Mouse (Mus musculus): ENCODE results near the gene Ttc26. TPM values are rescaled to one million over a fixed set of nuclear protein-coding genes. Genes with fewer than 3 reads are reported as not detected.
"Not testable (repeated sequence)": the region's sequence is repeated elsewhere in the genome, so short reads cannot be mapped to it uniquely, and the experiment has no call there.

Gene Ttc26
- polyA plus RNA-seq, 1 experiment from 2014 or later, result 8.3 TPM

DNA sequence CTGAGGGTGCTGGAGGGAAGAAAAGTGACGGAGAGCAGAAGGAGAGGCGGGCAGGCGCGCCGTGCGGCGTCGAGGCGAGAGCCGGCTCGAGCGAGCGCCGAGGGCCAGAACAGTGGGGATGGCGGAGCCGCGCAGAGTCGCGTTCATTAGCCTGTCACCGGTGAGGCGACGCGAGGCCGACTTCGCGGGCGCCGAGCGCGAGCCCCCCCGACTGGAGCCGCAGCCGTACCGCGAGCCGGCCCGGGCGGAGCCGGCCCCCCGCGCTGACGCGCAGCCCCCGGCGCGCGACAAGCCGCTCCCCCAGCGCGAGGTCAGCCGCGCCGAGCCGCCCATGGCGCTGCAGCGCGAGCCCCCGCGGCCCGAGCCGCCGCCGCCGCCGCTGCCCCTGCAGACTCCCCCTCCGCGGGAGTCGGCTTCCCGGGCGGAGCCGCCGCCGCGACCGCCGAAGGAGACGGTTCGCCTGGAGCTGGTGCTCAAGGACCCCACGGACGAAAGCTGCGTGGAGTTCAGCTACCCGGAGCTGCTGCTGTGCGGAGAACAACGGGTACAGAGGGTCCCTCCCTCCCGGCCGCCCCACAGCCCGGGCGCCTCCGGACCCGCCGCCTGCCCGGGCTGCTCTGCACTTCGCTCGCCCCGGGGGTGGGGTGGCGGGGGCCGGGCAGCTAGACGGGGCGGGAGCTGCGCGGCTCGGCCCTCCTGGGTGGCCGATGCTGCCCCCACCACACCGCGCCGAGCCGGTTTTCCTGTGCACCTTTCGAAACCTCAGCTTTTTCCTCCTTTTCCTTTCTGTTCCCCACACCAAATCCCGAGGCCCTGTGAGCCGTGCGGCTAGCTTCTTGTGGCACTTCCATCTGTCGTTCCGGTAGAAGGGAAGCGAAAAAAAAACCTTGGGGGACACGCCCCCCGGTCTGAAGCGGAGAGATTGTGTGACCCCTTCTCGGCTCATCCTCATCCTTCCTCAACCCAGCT is 53.1 kb downstream of the Ttc26 start:
- H3K27me3 ChIP-seq (ENCODE audit: control insufficient read depth, insufficient read depth, low read depth, low read length), result no peaks in the 10 kb centered on the region
- ATAC-seq (ENCODE audit: low read depth), result peak; percentile 75
- H3K36me3 ChIP-seq (ENCODE audit: control insufficient read depth, insufficient read depth, low read length), result no peaks in the 10 kb centered on the region
- peak overlapping the region; percentile 87 for H3K4me2 ChIP-seq (ENCODE audit: low read depth, low read length)
- peak overlapping the region; percentile 92 for H3K9ac ChIP-seq (ENCODE audit: low read length)
- under 1% methylated on average over 94 of the region's 118 CpGs for WGBS
- H3K27ac ChIP-seq (ENCODE audit: low read length), result peak overlapping the region; percentile 98
- peaks cover 2% of the 10 kb centered on the region; the same call in 1 of the 2 replicates for H3K4me1 ChIP-seq (replicated peaks; ENCODE audit: control insufficient read depth, insufficient read depth, low read length)
- H3K9me3 ChIP-seq (ENCODE audit: control insufficient read depth, low read length), result no peaks in the 10 kb centered on the region
- peak overlapping the region; percentile 98 for H3K4me3 ChIP-seq (ENCODE audit: low read length)

- Histone ChIP-seq H3K4me2 (ENCODE audit: low read depth, low read length) (no peak overlapping the region), H3K27me3 (ENCODE audit: control insufficient read depth, insufficient read depth, low read depth, low read length) (no peaks in the 10 kb centered on the region), H3K4me3 (ENCODE audit: low read length) (no peak overlapping the region), H3K4me1 (replicated peaks; ENCODE audit: control insufficient read depth, insufficient read depth, low read length) (no peaks in the 10 kb centered on the region), H3K36me3 (ENCODE audit: control insufficient read depth, insufficient read depth, low read length) (peaks cover 6% of the 10 kb centered on the region; the same call in 1 of the 2 replicates), H3K9me3 (ENCODE audit: control insufficient read depth, low read length) (no peaks in the 10 kb centered on the region), H3K27ac (ENCODE audit: low read length) (no peak overlapping the region), H3K9ac (ENCODE audit: low read length) (no peak overlapping the region)
- no peak for ATAC-seq (ENCODE audit: low read depth)
- WGBS, result 48% methylated on average over 3 of the region's 3 CpGs
These were observed 62.6 kb downstream of the Ttc26 start for GRCm38 (mm10) chr6:38443842-38444241.

- WGBS, result 81% methylated on average over 2 of the region's 2 CpGs
- H3K9ac ChIP-seq (ENCODE audit: low read length), result no peak overlapping the region
- H3K27ac ChIP-seq (ENCODE audit: low read length), result no peak overlapping the region
- no peak overlapping the region for H3K4me2 ChIP-seq (ENCODE audit: low read depth, low read length)
- H3K36me3 ChIP-seq (ENCODE audit: control insufficient read depth, insufficient read depth, low read length), result peaks cover 14% of the 10 kb centered on the region; the same call in 1 of the 2 replicates
- no peaks in the 10 kb centered on the region for H3K27me3 ChIP-seq (ENCODE audit: control insufficient read depth, insufficient read depth, low read depth, low read length)
- no peak overlapping the region for H3K4me3 ChIP-seq (ENCODE audit: low read length)
- no peaks in the 10 kb centered on the region for H3K4me1 ChIP-seq (replicated peaks; ENCODE audit: control insufficient read depth, insufficient read depth, low read length)
- no peaks in the 10 kb centered on the region for H3K9me3 ChIP-seq (ENCODE audit: control insufficient read depth, low read length)
- ATAC-seq (ENCODE audit: low read depth), result no peak
These were observed 67.0 kb downstream of the Ttc26 start for GRCm38 (mm10) chr6:38448295-38448694.

DNA sequence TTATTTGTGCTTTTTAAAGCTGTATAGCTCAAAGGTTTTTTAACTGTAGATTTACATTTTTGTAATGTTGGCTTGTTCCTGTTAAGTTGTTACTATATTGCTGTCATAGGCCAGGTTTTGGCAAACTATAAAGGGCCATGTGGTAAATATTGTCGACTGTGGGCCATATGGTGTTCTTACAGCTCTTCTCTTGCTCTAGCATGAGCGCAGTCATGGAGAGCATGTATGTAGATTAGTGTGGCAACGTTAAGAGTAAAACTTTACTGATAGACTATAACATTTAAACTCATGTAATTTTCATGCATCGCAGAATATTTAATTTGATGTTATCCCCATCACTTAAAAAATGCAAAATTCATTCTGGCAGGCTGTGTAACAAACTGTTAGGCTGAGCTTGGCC is 71.8 kb downstream of the Ttc26 start:
- H3K36me3 ChIP-seq (ENCODE audit: control insufficient read depth, insufficient read depth, low read length), result peaks cover 18% of the 10 kb centered on the region; the same call in 1 of the 2 replicates
- no peak for ATAC-seq (ENCODE audit: low read depth)
- H3K27ac ChIP-seq (ENCODE audit: low read length), result no peak overlapping the region
- H3K4me2 ChIP-seq (ENCODE audit: low read depth, low read length), result no peak overlapping the region
- WGBS, result 91% methylated on average over 4 of the region's 4 CpGs
- H3K4me3 ChIP-seq (ENCODE audit: low read length), result no peak overlapping the region
- H3K27me3 ChIP-seq (ENCODE audit: control insufficient read depth, insufficient read depth, low read depth, low read length), result no peaks in the 10 kb centered on the region
- H3K4me1 ChIP-seq (replicated peaks; ENCODE audit: control insufficient read depth, insufficient read depth, low read length), result no peaks in the 10 kb centered on the region
- H3K9ac ChIP-seq (ENCODE audit: low read length), result no peak overlapping the region
- no peaks in the 10 kb centered on the region for H3K9me3 ChIP-seq (ENCODE audit: control insufficient read depth, low read length)

DNA sequence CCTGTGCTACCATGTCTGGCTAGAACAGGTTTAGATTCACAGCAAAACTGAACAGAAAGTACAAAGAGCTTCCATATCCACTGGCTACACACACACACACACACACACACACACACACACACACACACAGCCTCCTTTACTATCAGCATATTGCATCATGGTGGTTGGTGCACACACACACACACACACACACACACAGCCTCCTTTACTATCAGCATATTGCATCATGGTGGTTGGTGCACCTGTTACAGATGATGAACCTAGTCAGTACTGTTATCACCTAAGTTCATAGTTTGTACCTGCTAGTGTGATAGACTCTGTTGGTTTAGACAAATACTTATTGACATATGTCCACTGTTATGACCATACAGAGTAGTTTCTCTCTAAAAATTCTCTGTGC is 75.2 kb downstream of the Ttc26 start:
- H3K27ac ChIP-seq (ENCODE audit: low read length); H3K4me2 ChIP-seq (ENCODE audit: low read depth, low read length); H3K4me1 ChIP-seq (replicated peaks; ENCODE audit: control insufficient read depth, insufficient read depth, low read length); H3K27me3 ChIP-seq (ENCODE audit: control insufficient read depth, insufficient read depth, low read depth, low read length); H3K9ac ChIP-seq (ENCODE audit: low read length); H3K9me3 ChIP-seq (ENCODE audit: control insufficient read depth, low read length); H3K4me3 ChIP-seq (ENCODE audit: low read length); ATAC-seq (ENCODE audit: low read depth): not testable (repeated sequence)
- peaks cover 14% of the 10 kb centered on the region; the same call in 1 of the 2 replicates for H3K36me3 ChIP-seq (ENCODE audit: control insufficient read depth, insufficient read depth, low read length)

GRCm38 (mm10) chr6:38458075-38458474 is 76.8 kb downstream of the Ttc26 start:
- no peak overlapping the region for H3K27ac ChIP-seq (ENCODE audit: low read length)
- no peak overlapping the region for H3K4me2 ChIP-seq (ENCODE audit: low read depth, low read length)
- H3K27me3 ChIP-seq (ENCODE audit: control insufficient read depth, insufficient read depth, low read depth, low read length), result no peaks in the 10 kb centered on the region
- no peak overlapping the region for H3K4me3 ChIP-seq (ENCODE audit: low read length)
- WGBS, result 82% methylated on average over 3 of the region's 3 CpGs
- H3K4me1 ChIP-seq (replicated peaks; ENCODE audit: control insufficient read depth, insufficient read depth, low read length), result no peaks in the 10 kb centered on the region
- no peak for ATAC-seq (ENCODE audit: low read depth)
- H3K9ac ChIP-seq (ENCODE audit: low read length), result no peak overlapping the region
- H3K36me3 ChIP-seq (ENCODE audit: control insufficient read depth, insufficient read depth, low read length), result peaks cover 6% of the 10 kb centered on the region; the same call in 1 of the 2 replicates
- H3K9me3 ChIP-seq (ENCODE audit: control insufficient read depth, low read length), result no peaks in the 10 kb centered on the region

- 87% methylated on average over 4 of the region's 4 CpGs for WGBS
- no peak for ATAC-seq (ENCODE audit: low read depth)
- peaks cover 10% of the 10 kb centered on the region for H3K36me3 ChIP-seq (ENCODE audit: control insufficient read depth, insufficient read depth, low read length)
These were observed 88.3 kb downstream of the Ttc26 start for GRCm38 (mm10) chr6:38469591-38469990.

More at GRCm38 (mm10) chr6:38469591-38469990, 88.3 kb downstream of the Ttc26 start:
- Histone ChIP-seq H3K27me3 (ENCODE audit: control insufficient read depth, insufficient read depth, low read depth, low read length) (no peaks in the 10 kb centered on the region), H3K4me3 (ENCODE audit: low read length) (no peak overlapping the region), H3K9me3 (ENCODE audit: control insufficient read depth, low read length) (no peaks in the 10 kb centered on the region), H3K9ac (ENCODE audit: low read length) (no peak overlapping the region), H3K4me2 (ENCODE audit: low read depth, low read length) (no peak overlapping the region), H3K27ac (ENCODE audit: low read length) (no peak overlapping the region), H3K4me1 (replicated peaks; ENCODE audit: control insufficient read depth, insufficient read depth, low read length) (no peaks in the 10 kb centered on the region)

Other genes starting within 250 kb of the Ttc26 start
- gene D630045J12Rik, start 127.5 kb upstream of the Ttc26 start, polyA plus RNA-seq (2015; fragmentation: Nextera tagmentation; extraction: Ambion mirVana), result 2.6 and 2.9 TPM in 2 replicates
- gene Zc3hav1l, start 82.2 kb upstream of the Ttc26 start, polyA plus RNA-seq (2015; fragmentation: Nextera tagmentation; extraction: Ambion mirVana), result 7.3 and 8.7 TPM in 2 replicates
- gene Zc3hav1, start 26.9 kb upstream of the Ttc26 start, polyA plus RNA-seq (2015; fragmentation: Nextera tagmentation; extraction: Ambion mirVana), result 8.0 and 11.0 TPM in 2 replicates
- 11.2 and 14.1 TPM in 2 replicates for gene Ubn2, start 52.5 kb downstream of the Ttc26 start, polyA plus RNA-seq (2015; fragmentation: Nextera tagmentation; extraction: Ambion mirVana)
- gene Fmc1, start 152.0 kb downstream of the Ttc26 start, polyA plus RNA-seq (2015; fragmentation: Nextera tagmentation; extraction: Ambion mirVana), result 108 and 118 TPM in 2 replicates
- gene Luc7l2, start 169.9 kb downstream of the Ttc26 start, polyA plus RNA-seq (2015; fragmentation: Nextera tagmentation; extraction: Ambion mirVana), result 40.8 and 44.2 TPM in 2 replicates